Mouse (Mus musculus): ENCODE results near the gene Lonrf2. TPM values are rescaled to one million over a fixed set of nuclear protein-coding genes. Genes with fewer than 3 reads are reported as not detected.

The Lonrf2 gene
- total and polyA plus RNA-seq, 2 experiments: not detected

- Histone ChIP-seq H3K79me2 (ENCODE audit: control insufficient read depth, insufficient read depth, low read length) (no peaks in the 10 kb centered on the region), H3K9ac (ENCODE audit: low read depth, low read length) (no peak overlapping the region), H3K27me3 (ENCODE audit: control insufficient read depth, insufficient read depth, low read length) (no peaks in the 10 kb centered on the region; the same call in 1 of the 2 replicates), H3K4me1 (ENCODE audit: control insufficient read depth, insufficient read depth, low read length) (no peaks in the 10 kb centered on the region), H3K27ac (replicated peaks; ENCODE audit: insufficient read depth, low read depth, low read length) (no peak overlapping the region), H3K4me3 (ENCODE audit: insufficient read depth, low read depth, low read length) (no peak overlapping the region), H3K36me3 (ENCODE audit: control insufficient read depth, insufficient read depth, low read length) (no peaks in the 10 kb centered on the region)
- TF ChIP-seq CTCF (IDR thresholded peaks at IDR 0.05; ENCODE audit: low read depth, low read length): no peak
- no peak for TF ChIP-seq POLR2A (IDR thresholded peaks at IDR 0.05; ENCODE audit: extremely low read depth, insufficient read depth, low read length)
- WGBS: 75% methylated on average over 9 of the region's 9 CpGs
- no peak for DNase-seq (ENCODE audit: extremely low read depth, low read depth, low spot score)
Observed at GRCm38 (mm10) chr1:38817268-38817667, 19.2 kb downstream of the Lonrf2 start.

DNA sequence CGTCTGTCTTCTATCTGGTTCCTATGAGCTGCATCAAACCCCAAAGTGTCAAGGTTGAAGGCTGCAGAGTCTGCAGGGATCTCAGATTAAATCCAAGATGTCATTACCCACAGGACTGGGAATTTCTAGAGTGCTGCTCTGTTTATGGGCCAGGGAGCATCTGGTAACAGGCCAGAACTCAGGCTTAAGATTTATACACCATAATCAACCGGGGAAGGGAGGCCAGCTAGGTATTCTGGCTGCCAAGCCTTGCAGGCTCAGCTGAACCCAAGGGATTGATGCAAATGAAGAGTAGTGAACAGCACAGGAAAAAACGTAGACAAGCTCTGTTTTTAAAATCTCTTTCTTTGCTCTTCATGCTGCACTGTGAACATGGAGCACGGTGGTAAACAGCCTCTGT is 20.2 kb downstream of the Lonrf2 start:
- no peak for TF ChIP-seq POLR2A (IDR thresholded peaks at IDR 0.05; ENCODE audit: extremely low read depth, insufficient read depth, low read length)
- TF ChIP-seq CTCF (IDR thresholded peaks at IDR 0.05; ENCODE audit: low read depth, low read length): no peak
- no peak overlapping the region for H3K4me3 ChIP-seq (ENCODE audit: insufficient read depth, low read depth, low read length)
- no peaks in the 10 kb centered on the region for H3K4me1 ChIP-seq (ENCODE audit: control insufficient read depth, insufficient read depth, low read length)
- no peaks in the 10 kb centered on the region for H3K79me2 ChIP-seq (ENCODE audit: control insufficient read depth, insufficient read depth, low read length)
- no peak for DNase-seq (ENCODE audit: extremely low read depth, low read depth, low spot score)
- no peaks in the 10 kb centered on the region; the same call in 1 of the 2 replicates for H3K27me3 ChIP-seq (ENCODE audit: control insufficient read depth, insufficient read depth, low read length)
- H3K27ac ChIP-seq (replicated peaks; ENCODE audit: insufficient read depth, low read depth, low read length): no peak overlapping the region
- H3K36me3 ChIP-seq (ENCODE audit: control insufficient read depth, insufficient read depth, low read length): no peaks in the 10 kb centered on the region
- 69% methylated on average over 4 of the region's 4 CpGs for WGBS
- no peak overlapping the region for H3K9ac ChIP-seq (ENCODE audit: low read depth, low read length)

DNA sequence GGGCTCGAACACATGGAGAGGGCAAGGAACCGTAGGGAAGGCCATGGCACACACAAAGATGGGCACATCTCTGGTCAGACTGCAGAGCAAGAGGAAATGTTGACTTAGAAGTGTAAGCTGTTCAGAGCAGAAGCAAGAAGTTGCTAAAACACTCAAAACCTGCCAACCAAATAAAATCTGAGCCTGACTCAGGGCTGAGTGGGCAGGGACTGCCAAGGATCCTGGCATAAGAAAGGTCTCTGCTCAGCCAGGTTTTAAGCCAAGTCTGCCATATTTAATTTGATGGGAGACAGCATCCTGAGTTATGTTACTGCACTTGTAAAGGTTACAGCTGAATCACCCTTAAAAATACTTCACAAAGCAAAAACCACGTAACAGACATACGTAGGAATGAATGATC is 29.4 kb downstream of the Lonrf2 start:
- no peaks in the 10 kb centered on the region for H3K27me3 ChIP-seq (ENCODE audit: control insufficient read depth, insufficient read depth, low read length)
- H3K4me3 ChIP-seq (ENCODE audit: insufficient read depth, low read depth, low read length): no peak overlapping the region
- no peaks in the 10 kb centered on the region for H3K79me2 ChIP-seq (ENCODE audit: control insufficient read depth, insufficient read depth, low read length)
- no peak overlapping the region for H3K9ac ChIP-seq (ENCODE audit: low read depth, low read length)
- H3K27ac ChIP-seq (replicated peaks; ENCODE audit: insufficient read depth, low read depth, low read length): no peak overlapping the region
- no peak for TF ChIP-seq CTCF (IDR thresholded peaks at IDR 0.05; ENCODE audit: low read depth, low read length)
- no peak for TF ChIP-seq POLR2A (IDR thresholded peaks at IDR 0.05; ENCODE audit: extremely low read depth, insufficient read depth, low read length)
- DNase-seq (ENCODE audit: extremely low read depth, low read depth, low spot score): no peak
- WGBS: 89% methylated on average over 4 of the region's 4 CpGs
- H3K36me3 ChIP-seq (ENCODE audit: control insufficient read depth, insufficient read depth, low read length): no peaks in the 10 kb centered on the region
- no peaks in the 10 kb centered on the region for H3K4me1 ChIP-seq (ENCODE audit: control insufficient read depth, insufficient read depth, low read length)

- Histone ChIP-seq H3K79me2 (ENCODE audit: control insufficient read depth, insufficient read depth, low read length) (no peaks in the 10 kb centered on the region), H3K4me3 (ENCODE audit: insufficient read depth, low read depth, low read length) (no peak overlapping the region), H3K9ac (ENCODE audit: low read depth, low read length) (no peak overlapping the region), H3K27me3 (ENCODE audit: control insufficient read depth, insufficient read depth, low read length) (no peaks in the 10 kb centered on the region), H3K27ac (replicated peaks; ENCODE audit: insufficient read depth, low read depth, low read length) (no peak overlapping the region), H3K36me3 (ENCODE audit: control insufficient read depth, insufficient read depth, low read length) (no peaks in the 10 kb centered on the region), H3K4me1 (ENCODE audit: control insufficient read depth, insufficient read depth, low read length) (no peaks in the 10 kb centered on the region)
- no peak for TF ChIP-seq POLR2A (IDR thresholded peaks at IDR 0.05; ENCODE audit: extremely low read depth, insufficient read depth, low read length)
- no peak for TF ChIP-seq CTCF (IDR thresholded peaks at IDR 0.05; ENCODE audit: low read depth, low read length)
- 78% methylated on average over 7 of the region's 7 CpGs for WGBS
- DNase-seq (ENCODE audit: extremely low read depth, low read depth, low spot score): no peak
Observed at GRCm38 (mm10) chr1:38800402-38800801, 36.1 kb downstream of the Lonrf2 start.

- no peak overlapping the region for H3K9ac ChIP-seq (ENCODE audit: low read depth, low read length)
- H3K79me2 ChIP-seq (ENCODE audit: control insufficient read depth, insufficient read depth, low read length): no peaks in the 10 kb centered on the region
- DNase-seq (ENCODE audit: extremely low read depth, low read depth, low spot score): peak; percentile 14
- no peak overlapping the region for H3K27ac ChIP-seq (replicated peaks; ENCODE audit: insufficient read depth, low read depth, low read length)
- no peaks in the 10 kb centered on the region for H3K36me3 ChIP-seq (ENCODE audit: control insufficient read depth, insufficient read depth, low read length)
- no peak overlapping the region for H3K4me3 ChIP-seq (ENCODE audit: insufficient read depth, low read depth, low read length)
- no peaks in the 10 kb centered on the region for H3K4me1 ChIP-seq (ENCODE audit: control insufficient read depth, insufficient read depth, low read length)
- WGBS: 36% methylated on average over 3 of the region's 3 CpGs
- TF ChIP-seq POLR2A (IDR thresholded peaks at IDR 0.05; ENCODE audit: extremely low read depth, insufficient read depth, low read length): no peak
- TF ChIP-seq CTCF (IDR thresholded peaks at IDR 0.05; ENCODE audit: low read depth, low read length): peak; percentile 60
- H3K27me3 ChIP-seq (ENCODE audit: control insufficient read depth, insufficient read depth, low read length): no peaks in the 10 kb centered on the region
Observed at GRCm38 (mm10) chr1:38799304-38799703, 37.2 kb downstream of the Lonrf2 start.

- no peak overlapping the region for H3K27ac ChIP-seq (replicated peaks; ENCODE audit: insufficient read depth, low read depth, low read length)
- H3K36me3 ChIP-seq (ENCODE audit: control insufficient read depth, insufficient read depth, low read length): no peaks in the 10 kb centered on the region
- WGBS: 80% methylated on average over 6 of the region's 6 CpGs
- H3K4me3 ChIP-seq (ENCODE audit: insufficient read depth, low read depth, low read length): no peak overlapping the region
- H3K9ac ChIP-seq (ENCODE audit: low read depth, low read length): no peak overlapping the region
- H3K27me3 ChIP-seq (ENCODE audit: control insufficient read depth, insufficient read depth, low read length): no peaks in the 10 kb centered on the region
- DNase-seq (ENCODE audit: extremely low read depth, low read depth, low spot score): no peak
- TF ChIP-seq CTCF (IDR thresholded peaks at IDR 0.05; ENCODE audit: low read depth, low read length) (no peak), POLR2A (IDR thresholded peaks at IDR 0.05; ENCODE audit: extremely low read depth, insufficient read depth, low read length) (no peak)
- no peaks in the 10 kb centered on the region for H3K4me1 ChIP-seq (ENCODE audit: control insufficient read depth, insufficient read depth, low read length)
- H3K79me2 ChIP-seq (ENCODE audit: control insufficient read depth, insufficient read depth, low read length): no peaks in the 10 kb centered on the region
Observed at GRCm38 (mm10) chr1:38796936-38797335, 39.6 kb downstream of the Lonrf2 start.
